15 mouse cellular contexts compared by ENCODE assay signal in genomic region chr11:50233993-50234392, GRCm38 (mm10). TPM values are rescaled to one million over a fixed set of nuclear protein-coding genes. Genes with fewer than 3 reads are reported as not detected.
DNase-seq lines count a peak whose midpoint lies in the region; ATAC-seq and TF ChIP-seq lines count a peak whose summit lies in the region.
"Had no signal": no experiment of that assay in that cellular context is flagged by ENCODE, and none has a peak within 500 bp of the region (broad histone marks: within the 10 kb centered on the region; RNA-seq: fewer than 3 reads in every experiment).

No protein-coding gene starts in this region.

- no peaks in the 10 kb centered on the region for H3K9me3 ChIP-seq in CH12.LX (replicated peaks; ENCODE audit: low read length)
- H3K9me3 ChIP-seq in liver, postnatal 0 days (ENCODE audit: low read length): no peaks in the 10 kb centered on the region
- H3K9me3 ChIP-seq: embryonic facial prominence, embryonic 13.5 days; liver, embryonic 15.5 days; neural tube, embryonic 12.5 days; stomach, embryonic 15.5 days had no signal

- TF ChIP-seq POLR2A in kidney, adult 2 months (IDR thresholded peaks at IDR 0.05; ENCODE audit: low read depth, low read length): no peak
- no peak for TF ChIP-seq POLR2A in CH12.LX (IDR thresholded peaks at IDR 0.05; ENCODE audit: low read depth, low read length)

- no peaks in the 10 kb centered on the region for H3K79me2 ChIP-seq in CH12.LX (replicated peaks; ENCODE audit: control insufficient read depth, extremely low read depth, insufficient read depth, poor library complexity, severe bottlenecking)

- peaks cover 3% of the 10 kb centered on the region; the same call in 1 of the 2 replicates for H3K36me3 ChIP-seq in kidney, adult 2 months (ENCODE audit: control insufficient read depth, insufficient read depth, low read length)
- peaks cover 42 to 62% of the 10 kb centered on the region in 2 experiments for H3K36me3 ChIP-seq in CH12.LX (replicated peaks in 1 of 2; ENCODE audit: control insufficient read depth in 1 of 2, insufficient read depth in 1 of 2, low read length in 1 of 2)
- peaks cover 51% of the 10 kb centered on the region for H3K36me3 ChIP-seq in liver, postnatal 0 days (replicated peaks; ENCODE audit: insufficient read depth, low read length)

- peak; percentile 26 for TF ChIP-seq RAD21 in CH12.LX (IDR thresholded peaks at IDR 0.05; ENCODE audit: low read depth, low read length)

- ATAC-seq in liver, postnatal 0 days: no peak
- ATAC-seq: forebrain, embryonic 16.5 days had no signal

- TF ChIP-seq CTCF in kidney, adult 2 months (conservative IDR thresholded peaks at IDR 0.05; ENCODE audit: insufficient read depth, insufficient read length, low read depth, low read length): peak; percentile 31; the same call in 1 of the 2 replicates
- peak; percentile 23 to 65; a peak in 3 of 4 replicates for TF ChIP-seq CTCF in CH12.LX (conservative IDR thresholded peaks at IDR 0.05 in 1 of 2, IDR thresholded peaks at IDR 0.05 in 1 of 2; ENCODE audit: low read depth in 2 of 2, low read length in 2 of 2)
- TF ChIP-seq CTCF in liver, postnatal 0 days (IDR thresholded peaks at IDR 0.05; ENCODE audit: low read depth): peak; percentile 55

- in situ Hi-C loops in CH12.LX (cut with MboI; ENCODE audit: low pct_ligation_motif_present, low pct_unique_long_range_greater_than_20kb, low sequenced_read_pairs): no loop called here

- H3K4me2 ChIP-seq in CH12.LX (ENCODE audit: insufficient read depth, low read depth, poor library complexity, severe bottlenecking): no peak overlapping the region
- no peak overlapping the region for H3K4me2 ChIP-seq in liver, postnatal 0 days (ENCODE audit: low read depth, low read length)
- H3K4me2 ChIP-seq: embryonic facial prominence, embryonic 13.5 days; liver, embryonic 15.5 days; neural tube, embryonic 12.5 days; stomach, embryonic 15.5 days had no signal

- H3K4me3 ChIP-seq in kidney, adult 2 months (ENCODE audit: insufficient read depth, low read depth, low read length): no peak overlapping the region
- H3K4me3 ChIP-seq in CH12.LX (replicated peaks in 1 of 3; ENCODE audit: low read depth in 2 of 3, low read length in 2 of 3, poor library complexity in 1 of 3): no peak overlapping the region
- no peak overlapping the region for H3K4me3 ChIP-seq in liver, postnatal 0 days (ENCODE audit: low read depth, low read length)
- H3K4me3 ChIP-seq: embryonic facial prominence, embryonic 13.5 days; liver, embryonic 15.5 days; neural tube, embryonic 12.5 days; stomach, embryonic 15.5 days had no signal

- no peak overlapping the region for H3K27ac ChIP-seq in kidney, adult 2 months (ENCODE audit: insufficient read depth, low read depth, low read length)
- no peak overlapping the region for H3K27ac ChIP-seq in CH12.LX (ENCODE audit: insufficient read depth, low read depth)
- no peak overlapping the region for H3K27ac ChIP-seq in liver, postnatal 0 days (ENCODE audit: low read depth)
- H3K27ac ChIP-seq: embryonic facial prominence, embryonic 13.5 days; liver, embryonic 15.5 days; neural tube, embryonic 12.5 days; stomach, embryonic 15.5 days had no signal

- no peak for TF ChIP-seq EP300 in CH12.LX (IDR thresholded peaks at IDR 0.05; ENCODE audit: low read length)
- TF ChIP-seq EP300 in liver, postnatal 0 days (IDR thresholded peaks at IDR 0.05; ENCODE audit: low read depth): no peak

- 89% methylated on average over 11 of the region's 11 CpGs for WGBS in kidney, adult 2 months
- 88% methylated on average over 11 of the region's 11 CpGs for WGBS in liver, postnatal 0 days (ENCODE audit: insufficient replicate concordance)

- peak; percentile 1 for DNase-seq in adrenal gland, adult 2 months
- DNase-seq in adrenal gland, postnatal 4 days (ENCODE audit: low spot score in 2 of 2): no peak
- no peak for DNase-seq in kidney, adult 2 months
- no peak for DNase-seq in kidney, adult 9 months
- no peak for DNase-seq in CH12.LX (ENCODE audit: extremely low read depth)
- peak; percentile 43 for DNase-seq in liver, postnatal 0 days
- no peak for DNase-seq in natural killer cell, adult 2 months (ENCODE audit: low spot score in 2 of 2)
- no peak for DNase-seq in embryo, embryonic 9.5 days (ENCODE audit: extremely low spot score)
- DNase-seq: right cerebral cortex, adult 18-20 months had no signal

- dilution Hi-C loops in CH12.LX (cut with MboI; ENCODE audit: extremely low pct_ligation_motif_present, extremely low pct_unique_long_range_greater_than_20kb, low sequenced_read_pairs): no loop called here

- H3K27me3 ChIP-seq in kidney, adult 2 months (replicated peaks; ENCODE audit: control insufficient read depth, insufficient read depth, low read length): no peaks in the 10 kb centered on the region
- H3K27me3 ChIP-seq in CH12.LX (replicated peaks): no peaks in the 10 kb centered on the region
- H3K27me3 ChIP-seq in liver, postnatal 0 days (ENCODE audit: insufficient read depth, low read length): no peaks in the 10 kb centered on the region

- H3K4me1 ChIP-seq in kidney, adult 2 months (ENCODE audit: control insufficient read depth, insufficient read depth, low read length): peaks cover 4% of the 10 kb centered on the region
- H3K4me1 ChIP-seq in CH12.LX (ENCODE audit: control insufficient read depth in 1 of 2, insufficient read depth in 2 of 2): peaks cover 18 to 51% of the 10 kb centered on the region in 2 experiments
- peaks cover 27% of the 10 kb centered on the region for H3K4me1 ChIP-seq in liver, postnatal 0 days (ENCODE audit: insufficient read depth)

- no peak overlapping the region for H3K9ac ChIP-seq in CH12.LX (ENCODE audit: insufficient read depth, low read depth)
- H3K9ac ChIP-seq in liver, postnatal 0 days (replicated peaks): no peak overlapping the region
- H3K9ac ChIP-seq: embryonic facial prominence, embryonic 13.5 days; liver, embryonic 15.5 days; neural tube, embryonic 12.5 days; stomach, embryonic 15.5 days had no signal

TF ChIP-seq in CH12.LX, 34 proteins besides CTCF, POLR2A, EP300 and RAD21:
- TF ChIP-seq MYC (IDR thresholded peaks at IDR 0.05; ENCODE audit: low read depth, low read length) (no peak), HCFC1 (IDR thresholded peaks at IDR 0.05; ENCODE audit: low read depth, low read length) (no peak), TCF12 (IDR thresholded peaks at IDR 0.05; ENCODE audit: low read depth, low read length) (no peak), NRF1 (IDR thresholded peaks at IDR 0.05; ENCODE audit: low read depth, low read length) (no peak), SMC3 (IDR thresholded peaks at IDR 0.05; ENCODE audit: low read depth, low read length) (peak; percentile 55)

RNA-seq across cellular contexts. Expression of gene Ltc4s, which starts 4.4 kb away (rescaled TPM):
- total RNA-seq in adrenal gland, adult 2 months (2021): 10 to 100 TPM; 17.0 to 21.6 TPM
- 83.6 and 186 TPM in 2 replicates for polyA plus RNA-seq in adrenal gland, adult 2 months (2012; rRNA removed)
- 1 to 10 TPM; 4.4 to 6.0 TPM for total RNA-seq in adrenal gland, postnatal 4 days (2021)
- 33.8 and 46.3 TPM in 2 replicates for polyA plus RNA-seq in kidney, adult 2 months (2012; rRNA removed)
- total RNA-seq in CH12.LX (2012; rRNA removed) (1.1 and 1.4 TPM in 2 replicates), CH12.LX (2014; rRNA removed) (0.47 TPM in 1 of 2 replicates, not detected in the other)
- 2.0 and 3.1 TPM in 2 replicates for polyA plus RNA-seq in CH12.LX (2012; ENCODE audit: insufficient read length, low read depth)
- 0.68 and 0.89 TPM in 2 replicates for polyA plus RNA-seq in liver, postnatal 0 days (2015; fragmentation: Nextera tagmentation; extraction: Ambion mirVana)
- total RNA-seq: granulocyte monocyte progenitor cell, adult 5-6 weeks had no signal

RNA-seq across cellular contexts. Expression of gene Mgat4b, which starts 23.3 kb away (rescaled TPM):
- 100 to 1,000 TPM; 119 to 128 TPM for total RNA-seq in adrenal gland, adult 2 months (2021)
- 347 and 361 TPM in 2 replicates for polyA plus RNA-seq in adrenal gland, adult 2 months (2012; rRNA removed)
- 100 to 1,000 TPM; 159 to 178 TPM for total RNA-seq in adrenal gland, postnatal 4 days (2021)
- 85.4 and 105 TPM in 2 replicates for polyA plus RNA-seq in kidney, adult 2 months (2012; rRNA removed)
- 12.8 and 16.2 TPM in 2 replicates for total RNA-seq in CH12.LX (2012; rRNA removed)
- 4.2 and 4.6 TPM in 2 replicates for total RNA-seq in CH12.LX (2014; rRNA removed)
- polyA plus RNA-seq in CH12.LX (2012; ENCODE audit: insufficient read length, low read depth): 27.2 and 27.4 TPM in 2 replicates
- polyA plus RNA-seq in liver, postnatal 0 days (2015; fragmentation: Nextera tagmentation; extraction: Ambion mirVana): 17.2 and 18.6 TPM in 2 replicates

RNA-seq across cellular contexts. Expression of gene Sqstm1, which starts 23.4 kb away (rescaled TPM):
- 1,000 to 10,000 TPM in 1 of 2 experiments, 100 to 1,000 TPM in 1; 696 to 1,341 TPM for total RNA-seq in adrenal gland, adult 2 months (2021)
- polyA plus RNA-seq in adrenal gland, adult 2 months (2012; rRNA removed): 517 and 655 TPM in 2 replicates
- 100 to 1,000 TPM; 502 to 551 TPM for total RNA-seq in adrenal gland, postnatal 4 days (2021)
- polyA plus RNA-seq in kidney, adult 2 months (2012; rRNA removed): 337 and 344 TPM in 2 replicates
- 311 and 456 TPM in 2 replicates for total RNA-seq in CH12.LX (2012; rRNA removed)
- 198 and 202 TPM in 2 replicates for total RNA-seq in CH12.LX (2014; rRNA removed)
- polyA plus RNA-seq in CH12.LX (2012; ENCODE audit: insufficient read length, low read depth): 579 and 599 TPM in 2 replicates
- 154 and 172 TPM in 2 replicates for polyA plus RNA-seq in liver, postnatal 0 days (2015; fragmentation: Nextera tagmentation; extraction: Ambion mirVana)

RNA-seq across cellular contexts. Expression of gene Maml1, which starts 58.1 kb away (rescaled TPM):
- 10 to 100 TPM; 20.8 to 27.8 TPM for total RNA-seq in adrenal gland, adult 2 months (2021)
- polyA plus RNA-seq in adrenal gland, adult 2 months (2012; rRNA removed): 24.8 and 26.8 TPM in 2 replicates
- total RNA-seq in adrenal gland, postnatal 4 days (2021): 10 to 100 TPM; 34.4 to 36.7 TPM
- 10.9 and 12.5 TPM in 2 replicates for polyA plus RNA-seq in kidney, adult 2 months (2012; rRNA removed)
- 4.3 and 5.4 TPM in 2 replicates for total RNA-seq in CH12.LX (2012; rRNA removed)
- total RNA-seq in CH12.LX (2014; rRNA removed): 1.3 and 2.2 TPM in 2 replicates
- 8.4 and 9.7 TPM in 2 replicates for polyA plus RNA-seq in CH12.LX (2012; ENCODE audit: insufficient read length, low read depth)
- polyA plus RNA-seq in liver, postnatal 0 days (2015; fragmentation: Nextera tagmentation; extraction: Ambion mirVana): 1.6 TPM in 2 replicates

RNA-seq across cellular contexts. Expression of gene Mrnip, which starts 59.7 kb away (rescaled TPM):
- 10 to 100 TPM in 1 of 2 experiments, 1 to 10 TPM in 1; 4.9 to 11.5 TPM for total RNA-seq in adrenal gland, adult 2 months (2021)
- polyA plus RNA-seq in adrenal gland, adult 2 months (2012; rRNA removed): 6.6 and 8.7 TPM in 2 replicates
- 10 to 100 TPM; 24.8 to 26.2 TPM for total RNA-seq in adrenal gland, postnatal 4 days (2021)
- 21.0 and 21.1 TPM in 2 replicates for polyA plus RNA-seq in kidney, adult 2 months (2012; rRNA removed)
- total RNA-seq in CH12.LX (2012; rRNA removed): 30.4 and 36.7 TPM in 2 replicates
- total RNA-seq in CH12.LX (2014; rRNA removed): 26.7 and 29.7 TPM in 2 replicates
- polyA plus RNA-seq in CH12.LX (2012; ENCODE audit: insufficient read length, low read depth): 22.5 and 22.8 TPM in 2 replicates
- 5.0 and 5.1 TPM in 2 replicates for polyA plus RNA-seq in liver, postnatal 0 days (2015; fragmentation: Nextera tagmentation; extraction: Ambion mirVana)

Comparison
In these comparisons a context has a peak if more than half of its experiments do, and no peak if none do; other contexts are left out.
1. DNase-seq: peak in adrenal gland, adult 2 months (single experiment) and liver, postnatal 0 days (single experiment); none in adrenal gland, postnatal 4 days (0 of 2), kidney, adult 2 months (single experiment), kidney, adult 9 months (single experiment), CH12.LX (single experiment), natural killer cell, adult 2 months (0 of 2) and embryo, embryonic 9.5 days (single experiment).
2. Peak in every context shown above with its lines, with median percentiles within 50 percentile points of each other: CTCF ChIP-seq.